Mouse (Mus musculus): ENCODE data around the gene D1Ertd622e. TPM values are rescaled to one million over a fixed set of nuclear protein-coding genes. Genes with fewer than 3 reads are reported as not detected.

Gene D1Ertd622e
- polyA plus RNA-seq, 2 experiments = 33.8 to 48.9 TPM

DNA sequence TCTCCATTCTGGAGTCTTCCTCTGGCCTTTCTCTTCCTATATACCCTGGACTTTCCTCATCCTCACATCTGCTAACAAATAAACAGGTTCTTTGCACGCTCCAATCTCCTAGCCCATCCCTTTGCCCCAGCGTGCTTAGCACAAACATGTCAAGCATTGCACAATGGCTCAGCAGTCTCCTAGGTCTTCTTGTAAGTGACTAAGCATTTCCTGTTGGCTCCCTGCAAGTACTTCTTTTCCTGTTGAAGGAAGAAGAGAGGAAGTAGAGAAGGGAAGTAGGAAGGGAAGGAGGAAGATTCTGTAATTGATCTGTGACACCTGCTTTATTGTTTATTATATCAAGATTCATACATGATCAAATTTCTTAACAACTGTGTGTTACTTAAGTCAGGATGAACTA, 11.0 kb upstream of the D1Ertd622e start:
- no peak overlapping the region for H3K27ac ChIP-seq
- H3K4me2 ChIP-seq (ENCODE audit: low read depth) = no peak overlapping the region
- H3K4me1 ChIP-seq (replicated peaks; ENCODE audit: control insufficient read depth in 2 of 2, insufficient read depth in 2 of 2, low read length in 1 of 2) = peaks cover 0 to 5% of the 10 kb centered on the region in 2 experiments; a peak in 2 of 4 replicates
- DNase-seq (ENCODE audit: low read depth in 3 of 3, low spot score in 3 of 3) = no peak
- H3K27me3 ChIP-seq (ENCODE audit: control insufficient read depth, insufficient read depth, low read length) = no peaks in the 10 kb centered on the region
- no peaks in the 10 kb centered on the region for H3K9me3 ChIP-seq (ENCODE audit: control insufficient read depth, low read length)
- WGBS (ENCODE audit: insufficient replicate concordance) = 8% methylated on average over 2 of the region's 2 CpGs
- H3K4me3 ChIP-seq (ENCODE audit: insufficient read depth in 1 of 2, low read depth in 2 of 2, low read length in 2 of 2) = no peak overlapping the region
- no peaks in the 10 kb centered on the region for H3K36me3 ChIP-seq (replicated peaks; ENCODE audit: control insufficient read depth, insufficient read depth, low read depth)
- TF ChIP-seq EP300 (IDR thresholded peaks at IDR 0.05; ENCODE audit: low read depth) = no peak
- TF ChIP-seq CTCF (IDR thresholded peaks at IDR 0.05; ENCODE audit: low read depth) = no peak
- peak; percentile 31; the same call in 1 of the 2 replicates for ATAC-seq (ENCODE audit: insufficient read depth)
- no peak overlapping the region for H3K9ac ChIP-seq (replicated peaks)

DNA sequence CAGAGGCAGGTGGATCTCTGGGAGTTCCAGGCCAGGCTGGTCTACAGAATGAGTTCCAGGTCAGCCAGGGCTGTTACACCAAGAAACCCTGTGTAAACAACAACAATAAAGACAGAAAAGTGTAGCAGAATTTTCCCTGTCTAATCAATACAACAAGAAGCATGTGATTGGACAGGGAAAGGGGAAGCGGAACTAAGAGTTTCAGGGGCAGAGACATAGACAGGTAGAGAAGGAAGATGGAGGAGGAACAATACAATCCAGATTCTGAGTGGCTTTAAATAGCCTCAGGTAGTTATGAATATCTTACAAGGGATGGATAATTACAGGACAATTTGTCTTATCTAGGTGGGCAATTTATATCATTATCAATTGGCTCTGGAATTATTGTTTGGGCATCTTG, 5.4 kb upstream of the D1Ertd622e start:
- 64% methylated on average over 1 of the region's 1 CpGs for WGBS (ENCODE audit: insufficient replicate concordance)
- H3K4me1 ChIP-seq (replicated peaks; ENCODE audit: control insufficient read depth in 2 of 2, insufficient read depth in 2 of 2, low read length in 1 of 2) = peaks cover 3 to 4% of the 10 kb centered on the region in 2 experiments
- no peak for ATAC-seq (ENCODE audit: insufficient read depth)
- H3K4me3 ChIP-seq (ENCODE audit: insufficient read depth in 1 of 2, low read depth in 2 of 2, low read length in 2 of 2) = no peak overlapping the region
- H3K27ac ChIP-seq = no peak overlapping the region
- H3K36me3 ChIP-seq (replicated peaks; ENCODE audit: control insufficient read depth, insufficient read depth, low read depth) = no peaks in the 10 kb centered on the region
- no peak overlapping the region for H3K4me2 ChIP-seq (ENCODE audit: low read depth)
- DNase-seq (ENCODE audit: low read depth in 3 of 3, low spot score in 3 of 3) = no peak
- no peak for TF ChIP-seq CTCF (IDR thresholded peaks at IDR 0.05; ENCODE audit: low read depth)
- TF ChIP-seq EP300 (IDR thresholded peaks at IDR 0.05; ENCODE audit: low read depth) = no peak
- H3K9ac ChIP-seq (replicated peaks) = no peak overlapping the region
- no peaks in the 10 kb centered on the region for H3K27me3 ChIP-seq (ENCODE audit: control insufficient read depth, insufficient read depth, low read length)
- H3K9me3 ChIP-seq (ENCODE audit: control insufficient read depth, low read length) = no peaks in the 10 kb centered on the region

DNA sequence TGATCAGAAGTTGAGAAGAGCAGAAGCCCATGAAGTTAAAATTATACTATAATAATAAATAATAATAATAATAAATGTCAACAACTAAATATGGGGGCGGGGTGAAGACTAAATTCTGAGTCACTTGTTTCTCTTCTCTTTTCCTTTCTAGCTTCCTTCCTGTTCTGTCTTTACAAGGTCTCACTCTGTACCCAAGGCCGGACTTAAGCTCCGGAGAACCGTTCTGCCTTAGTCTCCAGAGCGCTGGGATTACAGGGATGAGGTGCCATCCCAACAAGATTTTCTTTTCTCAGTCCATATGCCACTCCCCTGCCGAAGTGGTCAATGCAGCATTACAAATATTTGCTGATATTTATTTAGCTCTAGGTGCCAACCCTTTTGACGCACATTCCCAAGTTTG, 450 bp upstream of the D1Ertd622e start:
- no peak for TF ChIP-seq EP300 (IDR thresholded peaks at IDR 0.05; ENCODE audit: low read depth)
- TF ChIP-seq CTCF (IDR thresholded peaks at IDR 0.05; ENCODE audit: low read depth) = no peak
- DNase-seq (ENCODE audit: low read depth in 3 of 3, low spot score in 3 of 3) (no peak), ATAC-seq (ENCODE audit: insufficient read depth) (no peak)
- Histone ChIP-seq H3K9me3 (ENCODE audit: control insufficient read depth, low read length) (no peaks in the 10 kb centered on the region), H3K27me3 (ENCODE audit: control insufficient read depth, insufficient read depth, low read length) (no peaks in the 10 kb centered on the region), H3K4me2 (ENCODE audit: low read depth) (peak overlapping the region; percentile 76), H3K4me3 (ENCODE audit: insufficient read depth in 1 of 2, low read depth in 2 of 2, low read length in 2 of 2) (peak overlapping the region; percentile 74 to 84), H3K9ac (replicated peaks) (peak overlapping the region; percentile 66), H3K4me1 (replicated peaks; ENCODE audit: control insufficient read depth in 2 of 2, insufficient read depth in 2 of 2, low read length in 1 of 2) (peaks cover 16 to 18% of the 10 kb centered on the region in 2 experiments), H3K36me3 (replicated peaks; ENCODE audit: control insufficient read depth, insufficient read depth, low read depth) (no peaks in the 10 kb centered on the region), H3K27ac (peak overlapping the region; percentile 47)
- 17% methylated on average over 7 of the region's 7 CpGs for WGBS (ENCODE audit: insufficient replicate concordance)

GRCm38 (mm10) chr1:97660687-97661405, 1.0 kb downstream of the D1Ertd622e start:
- under 1% methylated on average over 71 of the region's 93 CpGs for WGBS (ENCODE audit: insufficient replicate concordance)
- H3K27me3 ChIP-seq (ENCODE audit: control insufficient read depth, insufficient read depth, low read length) = no peaks in the 10 kb centered on the region
- ATAC-seq (ENCODE audit: insufficient read depth) (peak; percentile 88), DNase-seq (ENCODE audit: low read depth in 3 of 3, low spot score in 3 of 3) (peak; percentile 90 to 93 (median 90))
- H3K4me3 ChIP-seq (ENCODE audit: insufficient read depth in 1 of 2, low read depth in 2 of 2, low read length in 2 of 2) = peak overlapping the region; percentile 74 to 84
- H3K36me3 ChIP-seq (replicated peaks; ENCODE audit: control insufficient read depth, insufficient read depth, low read depth) = no peaks in the 10 kb centered on the region; the same call in 1 of the 2 replicates
- H3K9ac ChIP-seq (replicated peaks) = peak overlapping the region; percentile 93
- peaks cover 26 to 28% of the 10 kb centered on the region in 2 experiments for H3K4me1 ChIP-seq (replicated peaks; ENCODE audit: control insufficient read depth in 2 of 2, insufficient read depth in 2 of 2, low read length in 1 of 2)
- H3K27ac ChIP-seq = peak overlapping the region; percentile 88
- H3K9me3 ChIP-seq (ENCODE audit: control insufficient read depth, low read length) = no peaks in the 10 kb centered on the region
- peak overlapping the region; percentile 76 for H3K4me2 ChIP-seq (ENCODE audit: low read depth)
- TF ChIP-seq CTCF (IDR thresholded peaks at IDR 0.05; ENCODE audit: low read depth) = peak; percentile 43
- peak; percentile 94 for TF ChIP-seq EP300 (IDR thresholded peaks at IDR 0.05; ENCODE audit: low read depth)

DNA sequence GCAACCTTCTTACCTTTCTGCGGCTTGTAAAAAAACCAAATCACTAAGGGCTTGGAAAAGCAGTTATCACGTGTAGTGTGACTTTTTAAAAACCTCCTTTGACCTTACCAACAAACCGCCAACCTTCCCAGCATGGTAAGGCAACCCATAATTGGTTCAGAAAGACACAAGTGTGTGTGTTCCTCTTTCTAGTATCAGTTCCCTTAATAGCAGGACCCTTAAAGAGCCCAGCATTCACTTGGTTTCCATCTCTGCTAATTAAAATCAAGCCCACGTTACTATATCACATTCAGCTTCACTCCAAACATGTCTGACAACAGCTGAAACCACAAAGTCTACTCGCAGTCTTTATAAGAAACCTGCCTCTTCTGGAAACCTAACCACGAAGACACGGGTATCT, 2.5 kb downstream of the D1Ertd622e start:
- Histone ChIP-seq H3K4me1 (replicated peaks; ENCODE audit: control insufficient read depth in 2 of 2, insufficient read depth in 2 of 2, low read length in 1 of 2) (peaks cover 31 to 32% of the 10 kb centered on the region in 2 experiments), H3K27me3 (ENCODE audit: control insufficient read depth, insufficient read depth, low read length) (no peaks in the 10 kb centered on the region), H3K9me3 (ENCODE audit: control insufficient read depth, low read length) (no peaks in the 10 kb centered on the region), H3K27ac (peak overlapping the region; percentile 9; the same call in 1 of the 2 replicates), H3K4me2 (ENCODE audit: low read depth) (peak overlapping the region; percentile 76), H3K36me3 (replicated peaks; ENCODE audit: control insufficient read depth, insufficient read depth, low read depth) (no peaks in the 10 kb centered on the region; the same call in none of the 2 replicates), H3K9ac (replicated peaks) (peak overlapping the region; percentile 93), H3K4me3 (ENCODE audit: insufficient read depth in 1 of 2, low read depth in 2 of 2, low read length in 2 of 2) (peak overlapping the region; percentile 74 to 84)
- no peak for DNase-seq (ENCODE audit: low read depth in 3 of 3, low spot score in 3 of 3)
- TF ChIP-seq CTCF (IDR thresholded peaks at IDR 0.05; ENCODE audit: low read depth) (no peak), EP300 (IDR thresholded peaks at IDR 0.05; ENCODE audit: low read depth) (no peak)
- ATAC-seq (ENCODE audit: insufficient read depth) = no peak
- 28% methylated on average over 7 of the region's 7 CpGs for WGBS (ENCODE audit: insufficient replicate concordance)

All from liver, embryonic 14.5 days (tissue).